ENCODE assay signal across 8 mouse cellular contexts in the genomic region with DNA sequence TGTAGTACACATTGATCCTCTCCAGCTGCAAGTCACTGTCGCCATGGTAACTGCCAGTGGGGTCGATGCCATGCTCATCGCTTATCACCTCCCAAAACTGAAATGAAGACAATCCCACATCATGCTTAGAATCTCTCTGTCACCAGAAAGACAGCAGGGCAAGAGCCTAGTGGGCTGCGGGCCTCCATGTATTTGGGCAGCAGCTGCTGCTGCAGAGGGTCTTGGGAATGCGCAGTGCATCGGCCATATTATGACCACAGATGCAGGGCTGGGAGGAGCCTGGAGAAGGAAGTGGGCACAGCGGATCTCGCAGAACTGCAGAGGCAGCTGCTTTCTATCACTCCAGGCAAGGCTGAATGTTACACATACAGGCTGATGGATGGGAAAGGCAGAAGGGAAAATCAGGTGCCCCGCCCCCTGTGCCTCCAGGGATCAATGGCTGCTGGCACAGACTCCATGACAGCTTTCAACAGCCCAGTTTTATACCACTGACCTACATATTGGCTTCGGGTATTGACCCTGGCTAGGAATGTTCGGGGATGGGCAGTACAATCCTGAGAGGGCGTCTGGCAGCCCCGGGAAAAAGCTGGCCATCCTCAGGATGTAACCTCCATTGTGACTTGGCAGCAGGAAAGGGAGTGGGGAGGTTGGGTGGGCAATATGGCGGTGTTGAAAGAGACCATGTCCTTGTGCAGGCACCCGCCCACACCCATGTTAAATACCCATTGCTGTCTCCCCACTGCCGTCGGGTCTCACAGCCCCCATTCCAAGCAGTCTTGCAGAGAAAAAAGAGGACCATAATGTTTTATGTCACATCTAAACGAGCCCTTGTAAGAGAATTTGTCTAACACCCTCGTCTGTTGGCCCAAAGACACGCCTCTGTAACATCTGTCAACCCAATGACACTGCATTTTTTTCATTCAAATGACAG. TPM values are rescaled to one million over a fixed set of nuclear protein-coding genes. Genes with fewer than 3 reads are reported as not detected.
DNase-seq lines count a peak whose midpoint lies in the region; ATAC-seq lines count a peak whose summit lies in the region.

No protein-coding gene starts in this region.

- no peaks in the 10 kb centered on the region for H3K9me3 ChIP-seq in kidney, embryonic 15.5 days (replicated peaks)
- no peaks in the 10 kb centered on the region for H3K9me3 ChIP-seq in liver, embryonic 12.5 days (replicated peaks)

- H3K36me3 ChIP-seq in kidney, embryonic 15.5 days: peaks cover 11% of the 10 kb centered on the region
- peaks cover 19% of the 10 kb centered on the region for H3K36me3 ChIP-seq in liver, embryonic 12.5 days

- DNase-seq in spleen, postnatal 10 days (ENCODE audit: low spot score in 2 of 2): peak; percentile 24 to 27
- no peak for DNase-seq in spleen, postnatal 14 days (ENCODE audit: low spot score in 2 of 2)
- DNase-seq in cerebellum, postnatal 14 days: peak; percentile 67 to 76
- DNase-seq in frontal cortex, postnatal 36 days (ENCODE audit: low spot score in 2 of 2): peak; percentile 54 to 60
- DNase-seq in neural tube, embryonic 10.5 days (ENCODE audit: extremely low spot score, low spot score): peak; percentile 48
- DNase-seq in natural killer cell, adult 2 months (ENCODE audit: low spot score in 2 of 2): no peak

- 49% methylated on average over 20 of the region's 20 CpGs for WGBS in kidney, embryonic 15.5 days
- 43% methylated on average over 20 of the region's 20 CpGs for WGBS in liver, embryonic 12.5 days (ENCODE audit: insufficient replicate concordance)

- 0 out of 2 replicates have a peak, but pooled peaks cover 5% of the 10 kb centered on the region for H3K27me3 ChIP-seq in kidney, embryonic 15.5 days
- H3K27me3 ChIP-seq in liver, embryonic 12.5 days (replicated peaks): peaks cover 11% of the 10 kb centered on the region

- H3K4me1 ChIP-seq in kidney, embryonic 15.5 days: peaks cover 19% of the 10 kb centered on the region
- H3K4me1 ChIP-seq in liver, embryonic 12.5 days: peaks cover 21% of the 10 kb centered on the region

- H3K4me2 ChIP-seq in kidney, embryonic 15.5 days: peak overlapping the region; percentile 97
- H3K4me2 ChIP-seq in liver, embryonic 12.5 days: peak overlapping the region; percentile 92

- no peak overlapping the region for H3K27ac ChIP-seq in kidney, embryonic 15.5 days
- H3K27ac ChIP-seq in liver, embryonic 12.5 days: peak overlapping the region; percentile 75

- peak overlapping the region; percentile 69 for H3K4me3 ChIP-seq in kidney, embryonic 15.5 days (replicated peaks)
- peak overlapping the region; percentile 73 for H3K4me3 ChIP-seq in liver, embryonic 12.5 days

- H3K9ac ChIP-seq in kidney, embryonic 15.5 days: peak overlapping the region; percentile 79
- H3K9ac ChIP-seq in liver, embryonic 12.5 days: peak overlapping the region; percentile 81

- ATAC-seq in kidney, embryonic 15.5 days (replicated peaks; ENCODE audit: low FRiP score): no peak
- no peak for ATAC-seq in liver, embryonic 12.5 days

RNA-seq across cellular contexts. Expression of gene Tubb2a, which starts 1.0 kb away (rescaled TPM):
- polyA plus RNA-seq in kidney, embryonic 15.5 days (2015; fragmentation: Nextera tagmentation; extraction: Ambion mirVana): 102 and 132 TPM in 2 replicates
- polyA plus RNA-seq in liver, embryonic 12.5 days (2016; fragmentation: Nextera tagmentation; extraction: Ambion mirVana): 67.3 and 68.1 TPM in 2 replicates

RNA-seq across cellular contexts. Expression of gene Bphl, which starts 39.4 kb away (rescaled TPM):
- polyA plus RNA-seq in kidney, embryonic 15.5 days (2015; fragmentation: Nextera tagmentation; extraction: Ambion mirVana): 66.7 and 72.2 TPM in 2 replicates
- 29.2 and 29.3 TPM in 2 replicates for polyA plus RNA-seq in liver, embryonic 12.5 days (2016; fragmentation: Nextera tagmentation; extraction: Ambion mirVana)

RNA-seq across cellular contexts. Expression of gene Tubb2b, which starts 53.4 kb away (rescaled TPM):
- 29.3 and 36.6 TPM in 2 replicates for polyA plus RNA-seq in kidney, embryonic 15.5 days (2015; fragmentation: Nextera tagmentation; extraction: Ambion mirVana)
- 1.6 and 1.9 TPM in 2 replicates for polyA plus RNA-seq in liver, embryonic 12.5 days (2016; fragmentation: Nextera tagmentation; extraction: Ambion mirVana)

Comparison
In these comparisons a context has a peak if more than half of its experiments do, and no peak if none do; other contexts are left out.
1. DNase-seq: peak in spleen, postnatal 10 days (2 of 2), cerebellum, postnatal 14 days (2 of 2), frontal cortex, postnatal 36 days (2 of 2) and neural tube, embryonic 10.5 days (single experiment); none in spleen, postnatal 14 days (0 of 2) and natural killer cell, adult 2 months (0 of 2).
2. RNA of gene Tubb2b, which starts 53.4 kb away (polyA plus RNA-seq): 29.3 to 36.6 TPM in kidney, embryonic 15.5 days; 1.6 to 1.9 TPM in liver, embryonic 12.5 days; every median in the first group is over 10 times any median in the second.